ENCODE assay signal across 9 mouse cellular contexts in genomic region chr1:176994707-176995418, GRCm38 (mm10).
A peak's percentile ranks its signal among the peaks of the same experiment; 100 is the strongest.
DNase-seq lines count a peak whose midpoint lies in the region; ATAC-seq and TF ChIP-seq lines count a peak whose summit lies in the region.
"Had no signal": no experiment of that assay in that cellular context is flagged by ENCODE, and none has a peak within 500 bp of the region (broad histone marks: within the 10 kb centered on the region; RNA-seq: fewer than 3 reads in every experiment).

No protein-coding gene starts in this region.

- H3K27ac ChIP-seq in embryonic facial prominence, embryonic 13.5 days = peak overlapping the region; percentile 63
- H3K27ac ChIP-seq in neural tube, embryonic 11.5 days (ENCODE audit: low read depth, low read length) = peak overlapping the region; percentile 89
- no peak overlapping the region for H3K27ac ChIP-seq in heart, adult 2 months

- intact Hi-C loops in heart, adult 2 months (cut with DNase I) = no loop called here

- H3K27me3 ChIP-seq in embryonic facial prominence, embryonic 13.5 days = peaks cover 9% of the 10 kb centered on the region
- no peaks in the 10 kb centered on the region for H3K27me3 ChIP-seq in neural tube, embryonic 11.5 days (ENCODE audit: control insufficient read depth, insufficient read depth, low read length)
- H3K27me3 ChIP-seq in heart, adult 2 months (ENCODE audit: control insufficient read depth, insufficient read depth, low read length) = no peaks in the 10 kb centered on the region

- H3K4me2 ChIP-seq in embryonic facial prominence, embryonic 13.5 days = peak overlapping the region; percentile 16; the same call in 1 of the 2 replicates
- H3K4me2 ChIP-seq in neural tube, embryonic 11.5 days (ENCODE audit: low read depth) = no peak overlapping the region

- ATAC-seq in embryonic facial prominence, embryonic 13.5 days (ENCODE audit: insufficient number of reproducible peaks, insufficient read depth, low FRiP score, low TSS enrichment, low read depth) = peak; percentile 49
- no peak for ATAC-seq in neural tube, embryonic 11.5 days (ENCODE audit: insufficient read depth, low FRiP score, low TSS enrichment)

- no peak for TF ChIP-seq POLR2A in heart, adult 2 months (IDR thresholded peaks at IDR 0.05; ENCODE audit: insufficient read depth, low read depth, low read length)

- DNase-seq in heart, adult 11 months = peak; percentile 70
- no peak for DNase-seq in heart, adult 9 months (ENCODE audit: low spot score in 2 of 2)
- peak; percentile 20 for DNase-seq in hindlimb bud, embryonic 11.5 days (ENCODE audit: extremely low spot score, low read depth, low spot score)
- DNase-seq in neural tube, embryonic 11.5 days (ENCODE audit: low spot score) = peak; percentile 52
- no peak for DNase-seq in lung, postnatal 25 days (ENCODE audit: low spot score)
- no peak for DNase-seq in heart, postnatal 4 days
- no peak for DNase-seq in heart, adult 2 months
- DNase-seq: B cell, adult 2 months had no signal

- peaks cover 60% of the 10 kb centered on the region for H3K4me1 ChIP-seq in embryonic facial prominence, embryonic 13.5 days
- H3K4me1 ChIP-seq in neural tube, embryonic 11.5 days (ENCODE audit: control insufficient read depth, insufficient read depth, low read length) = peaks cover 57% of the 10 kb centered on the region
- H3K4me1 ChIP-seq in heart, adult 2 months (ENCODE audit: control insufficient read depth, insufficient read depth, low read length) = peaks cover 13% of the 10 kb centered on the region

- no peak overlapping the region for H3K9ac ChIP-seq in embryonic facial prominence, embryonic 13.5 days
- peak overlapping the region; percentile 15 for H3K9ac ChIP-seq in neural tube, embryonic 11.5 days (ENCODE audit: low read length)
- H3K9ac ChIP-seq in heart, adult 2 months (ENCODE audit: low read depth, low read length) = no peak overlapping the region

- H3K9me3 ChIP-seq in embryonic facial prominence, embryonic 13.5 days = no peaks in the 10 kb centered on the region
- no peaks in the 10 kb centered on the region for H3K9me3 ChIP-seq in neural tube, embryonic 11.5 days (ENCODE audit: control insufficient read depth, low read length)

- no peak for TF ChIP-seq EP300 in heart, adult 2 months (IDR thresholded peaks at IDR 0.05; ENCODE audit: insufficient read depth, low read depth, low read length)

- H3K79me2 ChIP-seq in heart, adult 2 months (replicated peaks; ENCODE audit: control insufficient read depth, insufficient read depth, low read length) = no peaks in the 10 kb centered on the region

- H3K4me3 ChIP-seq in embryonic facial prominence, embryonic 13.5 days = no peak overlapping the region
- no peak overlapping the region for H3K4me3 ChIP-seq in neural tube, embryonic 11.5 days (ENCODE audit: low read depth, low read length)
- no peak overlapping the region for H3K4me3 ChIP-seq in heart, adult 2 months

- no peak for TF ChIP-seq CTCF in heart, adult 2 months (IDR thresholded peaks at IDR 0.05)

- 17% methylated on average over 11 of the region's 11 CpGs for WGBS in embryonic facial prominence, embryonic 13.5 days
- 17% methylated on average over 11 of the region's 11 CpGs for WGBS in neural tube, embryonic 11.5 days
- WGBS in heart, adult 2 months = 89% methylated on average over 11 of the region's 11 CpGs

- no peaks in the 10 kb centered on the region for H3K36me3 ChIP-seq in embryonic facial prominence, embryonic 13.5 days
- H3K36me3 ChIP-seq in neural tube, embryonic 11.5 days (ENCODE audit: control insufficient read depth, insufficient read depth, low read length) = no peaks in the 10 kb centered on the region
- H3K36me3 ChIP-seq in heart, adult 2 months (ENCODE audit: control insufficient read depth, insufficient read depth, low read length) = no peaks in the 10 kb centered on the region

Comparison
In these comparisons a context has a peak if more than half of its experiments do, and no peak if none do; other contexts are left out.
1. DNase-seq: peak in heart, adult 11 months (single experiment), hindlimb bud, embryonic 11.5 days (single experiment) and neural tube, embryonic 11.5 days (single experiment); none in heart, adult 9 months (0 of 2), lung, postnatal 25 days (single experiment), heart, postnatal 4 days (single experiment) and heart, adult 2 months (0 of 2).